Mouse (Mus musculus) intestine, embryonic 16.5 days (tissue): ENCODE data around the gene Ltb. TPM values are rescaled to one million over a fixed set of nuclear protein-coding genes. Genes with fewer than 3 reads are reported as not detected.

ENCODE experiments used
- ATAC-seq: fragments of 200-750 bp; cut with Nextera tagmentation; 2 replicates; pipeline ENCODE4 v1.8.0; 2017; ENCODE audit warnings: moderate TSS enrichment, moderate library complexity
- H3K27ac ChIP-seq: fragments of 300-500 bp; sonication (generic); 2 replicates; pipeline ENCODE4 v1.5.1; 2014; ENCODE audit warnings: mild to moderate bottlenecking, low read length
- H3K27me3 ChIP-seq: fragments of 300-500 bp; sonication (generic); replicated peaks from 2 replicates; pipeline ENCODE4 v1.6.1; 2014; ENCODE audit warnings: low read length, control low read depth, mixed read lengths; ENCODE audit not compliant: control insufficient read depth, insufficient read depth
- H3K36me3 ChIP-seq: fragments of 300-500 bp; sonication (generic); 2 replicates; pipeline ENCODE4 v1.6.1; 2014; ENCODE audit warnings: low read length, control low read depth; ENCODE audit not compliant: control insufficient read depth, insufficient read depth
- H3K4me1 ChIP-seq: fragments of 300-500 bp; sonication (generic); 2 replicates; pipeline ENCODE4 v1.6.1; 2014; ENCODE audit warnings: low read length, control low read depth, mixed read lengths; ENCODE audit not compliant: control insufficient read depth, insufficient read depth
- H3K4me2 ChIP-seq: fragments of 300-500 bp; sonication (generic); 2 replicates; pipeline ENCODE4 v1.6.1; 2014; ENCODE audit warnings: low read depth, low read length, control low read depth
- H3K4me3 ChIP-seq: fragments of 300-500 bp; sonication (generic); 2 replicates; pipeline ENCODE4 v1.5.1; 2014; ENCODE audit warnings: mild to moderate bottlenecking, low read length
- H3K9ac ChIP-seq: fragments of 300-500 bp; sonication (generic); 2 replicates; pipeline ENCODE4 v1.6.1; 2014; ENCODE audit warnings: low read depth, low read length
- H3K9me3 ChIP-seq: fragments of 300-500 bp; sonication (generic); 2 replicates; pipeline ENCODE4 v1.6.1; 2016; ENCODE audit warnings: low read length, control low read depth; ENCODE audit not compliant: control insufficient read depth
- WGBS: fragments of 180-500 bp; shearing (Covaris S2); extraction: QIAGEN DNeasy Blood & Tissue Kit; methylation state at CpG from one replicate; pipeline ENCODE4 v1.1.7; 2014; 5-methylcytosine and 5-hydroxymethylcytosine counted together
- polyA plus RNA-seq: library from polyadenylated mRNA; unstranded; fragments of >200 nt; fragmentation: Nextera tagmentation; extraction: Ambion mirVana; gene quantifications from 2 replicates; pipeline ENCODE4 v1.2.1, GENCODE M21; 2015

Ltb gene
- polyA plus RNA-seq, 1 experiment from 2014 or later: 4.4 TPM

GRCm38 (mm10) chr17:35156461-35157200 lies 37.6 kb upstream of the Ltb start:
- no peak overlapping the region for H3K27ac ChIP-seq
- H3K27me3 ChIP-seq: no peaks in the 10 kb centered on the region
- peaks cover 86% of the 10 kb centered on the region for H3K36me3 ChIP-seq
- no peak overlapping the region for H3K9ac ChIP-seq
- H3K9me3 ChIP-seq: no peaks in the 10 kb centered on the region
- H3K4me1 ChIP-seq: no peaks in the 10 kb centered on the region
- H3K4me2 ChIP-seq: no peak overlapping the region
- ATAC-seq: no peak
- WGBS: 91% methylated on average over 33 of the region's 33 CpGs
- H3K4me3 ChIP-seq: no peak overlapping the region

DNA sequence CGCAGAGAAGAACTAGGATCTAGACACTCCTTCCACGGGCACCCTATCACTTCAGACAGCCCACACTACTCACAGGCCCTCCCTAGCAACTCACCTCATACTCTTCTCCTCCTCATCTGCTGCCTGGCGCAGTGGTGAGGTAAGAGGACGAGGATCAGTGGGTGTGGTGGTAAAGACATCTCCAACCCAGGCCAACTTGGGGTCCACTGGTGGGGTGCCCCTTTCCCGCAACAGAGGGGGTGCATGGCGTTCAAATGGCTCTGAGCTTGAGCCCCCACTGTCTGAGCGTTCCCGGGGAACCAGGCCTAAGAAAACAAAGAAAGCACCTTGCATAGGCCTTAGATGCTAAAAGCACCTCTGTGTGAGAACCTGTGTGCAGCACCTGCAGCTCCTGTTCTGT lies 37.0 kb upstream of the Ltb start:
- Histone ChIP-seq H3K9me3 (no peaks in the 10 kb centered on the region), H3K27ac (no peak overlapping the region)

GRCm38 (mm10) chr17:35157661-35158175 lies 36.5 kb upstream of the Ltb start:
- ATAC-seq: no peak
- Histone ChIP-seq H3K27me3 (no peaks in the 10 kb centered on the region), H3K9me3 (no peaks in the 10 kb centered on the region), H3K4me2 (no peak overlapping the region), H3K4me3 (no peak overlapping the region), H3K9ac (no peak overlapping the region), H3K4me1 (peaks cover 7% of the 10 kb centered on the region), H3K36me3 (peaks cover 80% of the 10 kb centered on the region), H3K27ac (no peak overlapping the region)
- WGBS: 88% methylated on average over 8 of the region's 8 CpGs

More for the DNA sequence above, 37.0 kb upstream of the Ltb start:
- Histone ChIP-seq H3K4me1 (peaks cover 4% of the 10 kb centered on the region), H3K4me2 (no peak overlapping the region), H3K27me3 (no peaks in the 10 kb centered on the region), H3K9ac (no peak overlapping the region), H3K36me3 (peaks cover 85% of the 10 kb centered on the region), H3K4me3 (no peak overlapping the region)
- WGBS: 88% methylated on average over 8 of the region's 8 CpGs
- no peak for ATAC-seq

- no peaks in the 10 kb centered on the region for H3K9me3 ChIP-seq
- no peak overlapping the region for H3K9ac ChIP-seq
- no peak overlapping the region for H3K27ac ChIP-seq
- H3K4me2 ChIP-seq: no peak overlapping the region
- ATAC-seq: no peak
- peaks cover 12% of the 10 kb centered on the region for H3K4me1 ChIP-seq
- no peak overlapping the region for H3K4me3 ChIP-seq
- no peaks in the 10 kb centered on the region for H3K27me3 ChIP-seq
- H3K36me3 ChIP-seq: peaks cover 69% of the 10 kb centered on the region
- WGBS: 95% methylated on average over 16 of the region's 16 CpGs
Observed at GRCm38 (mm10) chr17:35158850-35159593, 35.2 kb upstream of the Ltb start.

GRCm38 (mm10) chr17:35159638-35160037 lies 34.6 kb upstream of the Ltb start:
- no peak for ATAC-seq
- Histone ChIP-seq H3K9ac (no peak overlapping the region), H3K27me3 (no peaks in the 10 kb centered on the region), H3K4me2 (no peak overlapping the region), H3K27ac (no peak overlapping the region), H3K9me3 (no peaks in the 10 kb centered on the region), H3K4me1 (peaks cover 12% of the 10 kb centered on the region), H3K36me3 (peaks cover 64% of the 10 kb centered on the region), H3K4me3 (no peak overlapping the region)
- WGBS: 86% methylated on average over 7 of the region's 7 CpGs

DNA sequence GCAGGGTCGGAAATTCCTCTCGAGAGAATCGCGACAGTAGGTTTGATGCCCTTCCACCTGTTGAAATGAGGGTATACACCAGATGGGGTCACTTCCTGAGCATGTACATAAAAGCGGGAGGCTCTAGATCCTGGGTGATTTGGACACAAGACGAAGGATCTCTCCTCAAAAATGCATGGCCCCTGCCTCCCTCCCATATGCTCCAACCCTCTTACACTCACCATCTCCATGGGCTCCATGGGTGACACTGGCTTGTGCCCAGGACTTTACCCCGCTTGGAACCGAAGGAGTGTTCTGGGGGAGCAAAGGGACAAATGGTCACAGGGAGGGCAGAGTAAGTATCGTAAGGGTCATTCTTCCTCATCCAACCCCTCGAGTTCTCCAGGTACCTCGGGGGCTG lies 32.8 kb upstream of the Ltb start:
- Histone ChIP-seq H3K9me3 (no peaks in the 10 kb centered on the region), H3K4me1 (peaks cover 19% of the 10 kb centered on the region), H3K4me2 (no peak overlapping the region), H3K36me3 (peaks cover 49% of the 10 kb centered on the region), H3K4me3 (no peak overlapping the region), H3K27me3 (no peaks in the 10 kb centered on the region), H3K27ac (no peak overlapping the region), H3K9ac (no peak overlapping the region)
- no peak for ATAC-seq
- WGBS: 87% methylated on average over 11 of the region's 11 CpGs

DNA sequence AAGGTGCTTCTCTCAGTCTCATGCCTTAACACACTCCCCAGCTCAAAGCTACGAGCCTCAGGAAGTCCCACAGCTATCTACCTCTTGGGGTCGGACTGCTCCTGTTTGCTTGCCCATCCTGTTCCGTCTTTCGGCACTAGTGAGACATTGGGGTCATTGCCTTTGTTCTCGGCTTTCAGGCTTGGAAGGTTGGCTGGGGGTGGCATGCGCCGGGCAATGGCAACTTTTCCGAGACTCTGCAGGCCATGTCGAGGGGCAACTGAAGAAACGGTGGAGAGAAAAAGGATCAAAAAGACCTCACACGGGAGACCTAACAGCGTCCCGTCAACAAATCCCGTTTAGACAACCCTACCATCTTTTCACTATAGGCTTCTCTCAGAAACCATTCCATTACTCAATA lies 32.1 kb upstream of the Ltb start:
- Histone ChIP-seq H3K36me3 (peaks cover 42% of the 10 kb centered on the region), H3K4me3 (no peak overlapping the region), H3K9me3 (no peaks in the 10 kb centered on the region), H3K4me2 (peak overlapping the region; percentile 77), H3K4me1 (peaks cover 20% of the 10 kb centered on the region), H3K27ac (no peak overlapping the region), H3K27me3 (no peaks in the 10 kb centered on the region), H3K9ac (0 out of 2 replicates have a peak overlapping the region, but pooled peaks have one; percentile 9)
- ATAC-seq: no peak
- WGBS: 67% methylated on average over 14 of the region's 14 CpGs

GRCm38 (mm10) chr17:35162730-35163129 lies 31.5 kb upstream of the Ltb start:
- Histone ChIP-seq H3K4me1 (peaks cover 20% of the 10 kb centered on the region), H3K27ac (no peak overlapping the region), H3K27me3 (no peaks in the 10 kb centered on the region), H3K9me3 (no peaks in the 10 kb centered on the region), H3K4me2 (peak overlapping the region; percentile 77), H3K36me3 (peaks cover 36% of the 10 kb centered on the region), H3K4me3 (peak overlapping the region; percentile 99), H3K9ac (peak overlapping the region; percentile 100)
- no peak for ATAC-seq
- WGBS: 34% methylated on average over 12 of the region's 12 CpGs

DNA sequence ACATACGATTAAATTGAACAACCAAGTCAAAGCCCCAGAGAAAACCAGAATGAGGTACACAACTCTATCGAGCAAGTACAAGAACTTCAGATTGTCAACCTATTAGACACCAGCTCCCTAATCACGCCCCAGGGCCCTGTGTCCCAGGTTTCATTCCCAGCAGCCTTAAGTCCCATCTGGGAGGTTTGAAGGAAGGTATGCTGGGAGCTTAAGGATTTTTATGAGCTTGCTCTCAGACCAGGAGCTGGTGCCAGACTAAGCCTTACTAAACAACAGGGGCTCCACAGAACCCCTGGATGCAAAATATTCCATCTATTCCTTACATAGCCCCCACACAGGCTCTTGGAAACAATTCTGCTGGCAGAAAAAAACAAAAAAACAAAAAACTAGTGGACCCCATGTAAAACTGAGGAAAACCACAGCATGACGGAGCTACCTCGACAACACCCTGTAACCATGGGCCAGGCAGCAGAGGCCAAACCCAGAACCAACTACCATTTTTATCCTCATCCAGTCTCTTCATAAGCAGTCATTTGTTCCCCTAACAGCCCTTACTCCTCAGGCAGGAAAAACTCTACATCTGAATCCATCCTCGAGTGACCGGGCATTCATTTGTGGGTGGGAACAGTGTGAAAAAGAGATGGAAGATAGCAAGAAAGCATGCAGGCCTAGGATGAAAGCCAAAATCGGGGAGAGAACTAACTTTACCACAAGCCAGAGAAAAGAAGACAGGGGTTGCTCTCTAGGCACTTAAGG lies 30.7 kb upstream of the Ltb start:
- ATAC-seq: no peak
- Histone ChIP-seq H3K27me3 (no peaks in the 10 kb centered on the region), H3K9ac (peak overlapping the region; percentile 100), H3K27ac (peak overlapping the region; percentile 93), H3K4me3 (peak overlapping the region; percentile 99), H3K4me2 (peak overlapping the region; percentile 77), H3K9me3 (no peaks in the 10 kb centered on the region), H3K4me1 (peaks cover 20% of the 10 kb centered on the region), H3K36me3 (peaks cover 29% of the 10 kb centered on the region)
- 7% methylated on average over 8 of the region's 8 CpGs for WGBS
